22 mouse cellular contexts compared by ENCODE assay signal in genomic region chr2:71764525-71764924, GRCm38 (mm10). TPM values are rescaled to one million over a fixed set of nuclear protein-coding genes. Genes with fewer than 3 reads are reported as not detected.
DNase-seq lines count a peak whose midpoint lies in the region; ATAC-seq and TF ChIP-seq lines count a peak whose summit lies in the region.
"Had no signal": no experiment of that assay in that cellular context is flagged by ENCODE, and none has a peak within 500 bp of the region (broad histone marks: within the 10 kb centered on the region; RNA-seq: fewer than 3 reads in every experiment).

No protein-coding gene starts in this region.

- 78% methylated on average over 5 of the region's 5 CpGs for WGBS in heart, adult 2 months
- WGBS in heart, embryonic 12.5 days = 46% methylated on average over 5 of the region's 5 CpGs

- TF ChIP-seq EP300 in heart, adult 2 months (IDR thresholded peaks at IDR 0.05; ENCODE audit: insufficient read depth, low read depth, low read length) = no peak

- H3K4me2 ChIP-seq in heart, embryonic 12.5 days = no peak overlapping the region
- H3K4me2 ChIP-seq: embryonic facial prominence, embryonic 12.5 days; embryonic facial prominence, embryonic 15.5 days; forebrain, embryonic 12.5 days; forebrain, embryonic 15.5 days; heart, embryonic 13.5 days; hindbrain, embryonic 12.5 days; hindbrain, embryonic 15.5 days had no signal

- DNase-seq in frontal cortex, postnatal 14 days (ENCODE audit: low spot score in 2 of 2) = no peak
- DNase-seq in heart, adult 2 months = no peak
- no peak for DNase-seq in urinary bladder, postnatal 4 days (ENCODE audit: low spot score in 2 of 2)
- DNase-seq: adrenal gland, adult 8-10 months; adrenal gland, postnatal 25 days; cerebellum, adult 11 months; cerebellum, adult 2 months; cerebellum, adult 9-11 months; cerebellum, postnatal 25 days; gastrocnemius, postnatal 36 days had no signal

- H3K79me2 ChIP-seq in heart, adult 2 months (replicated peaks; ENCODE audit: control insufficient read depth, insufficient read depth, low read length) = no peaks in the 10 kb centered on the region

- H3K36me3 ChIP-seq in heart, adult 2 months (ENCODE audit: control insufficient read depth, insufficient read depth, low read length) = no peaks in the 10 kb centered on the region; the same call in none of the 2 replicates
- H3K36me3 ChIP-seq in heart, embryonic 12.5 days = no peaks in the 10 kb centered on the region
- H3K36me3 ChIP-seq: embryonic facial prominence, embryonic 12.5 days; embryonic facial prominence, embryonic 15.5 days; forebrain, embryonic 12.5 days; forebrain, embryonic 15.5 days; heart, embryonic 13.5 days; hindbrain, embryonic 12.5 days; hindbrain, embryonic 15.5 days had no signal

- peaks cover 10% of the 10 kb centered on the region for H3K4me1 ChIP-seq in heart, adult 2 months (ENCODE audit: control insufficient read depth, insufficient read depth, low read length)
- H3K4me1 ChIP-seq in heart, embryonic 12.5 days (replicated peaks) = peaks cover 21% of the 10 kb centered on the region
- peaks cover 14% of the 10 kb centered on the region for H3K4me1 ChIP-seq in bone marrow macrophage, adult 2 months (ENCODE audit: control insufficient read depth, insufficient read depth, low read length)
- H3K4me1 ChIP-seq: embryonic facial prominence, embryonic 12.5 days; forebrain, embryonic 12.5 days; forebrain, embryonic 15.5 days; hindbrain, embryonic 12.5 days; hindbrain, embryonic 15.5 days had no signal

- H3K4me3 ChIP-seq in heart, adult 2 months = no peak overlapping the region
- no peak overlapping the region for H3K4me3 ChIP-seq in heart, embryonic 12.5 days
- H3K4me3 ChIP-seq in bone marrow macrophage, adult 2 months (ENCODE audit: insufficient read depth, low read length) = no peak overlapping the region
- H3K4me3 ChIP-seq: embryonic facial prominence, embryonic 12.5 days; embryonic facial prominence, embryonic 15.5 days; forebrain, embryonic 12.5 days; forebrain, embryonic 15.5 days; heart, embryonic 13.5 days; hindbrain, embryonic 12.5 days; hindbrain, embryonic 15.5 days had no signal

- intact Hi-C loops in heart, adult 2 months (cut with DNase I) = loop anchor here (2.0 kb wide), 1 partner anchor 54 kb away; no protein-coding TSS in a partner anchor

- ATAC-seq in frontal cortex, adult (ENCODE audit: low TSS enrichment) = peak; percentile 67; the same call in 1 of the 2 replicates
- no peak for ATAC-seq in heart, embryonic 12.5 days (ENCODE audit: insufficient number of reproducible peaks, low FRiP score)
- ATAC-seq: activated CD4-positive, CD25-positive, alpha-beta regulatory T cell, adult 4 months; forebrain, embryonic 15.5 days; intestine, postnatal 0 days had no signal

- no peak for TF ChIP-seq POLR2A in heart, adult 2 months (IDR thresholded peaks at IDR 0.05; ENCODE audit: insufficient read depth, low read depth, low read length)
- TF ChIP-seq POLR2A in bone marrow macrophage, adult 2 months (IDR thresholded peaks at IDR 0.05; ENCODE audit: borderline replicate concordance, low read depth, low read length) = no peak

- TF ChIP-seq CTCF in heart, adult 2 months (IDR thresholded peaks at IDR 0.05) = no peak
- TF ChIP-seq CTCF in bone marrow macrophage, adult 2 months (IDR thresholded peaks at IDR 0.05; ENCODE audit: low read depth, low read length) = no peak

- H3K9me3 ChIP-seq in heart, embryonic 12.5 days (replicated peaks) = no peaks in the 10 kb centered on the region
- H3K9me3 ChIP-seq: embryonic facial prominence, embryonic 12.5 days; embryonic facial prominence, embryonic 15.5 days; forebrain, embryonic 12.5 days; forebrain, embryonic 15.5 days; heart, embryonic 13.5 days; hindbrain, embryonic 12.5 days; hindbrain, embryonic 15.5 days had no signal

- H3K9ac ChIP-seq in heart, adult 2 months (ENCODE audit: low read depth, low read length) = no peak overlapping the region
- no peak overlapping the region for H3K9ac ChIP-seq in heart, embryonic 12.5 days
- H3K9ac ChIP-seq: embryonic facial prominence, embryonic 12.5 days; embryonic facial prominence, embryonic 15.5 days; forebrain, embryonic 12.5 days; forebrain, embryonic 15.5 days; heart, embryonic 13.5 days; hindbrain, embryonic 12.5 days; hindbrain, embryonic 15.5 days had no signal

- H3K27me3 ChIP-seq in heart, adult 2 months (ENCODE audit: control insufficient read depth, insufficient read depth, low read length) = no peaks in the 10 kb centered on the region
- no peaks in the 10 kb centered on the region for H3K27me3 ChIP-seq in heart, embryonic 12.5 days (replicated peaks)
- H3K27me3 ChIP-seq: embryonic facial prominence, embryonic 12.5 days; embryonic facial prominence, embryonic 15.5 days; forebrain, embryonic 12.5 days; forebrain, embryonic 15.5 days; heart, embryonic 13.5 days; hindbrain, embryonic 12.5 days; hindbrain, embryonic 15.5 days had no signal

- peak overlapping the region; percentile 82 for H3K27ac ChIP-seq in heart, adult 2 months
- no peak overlapping the region for H3K27ac ChIP-seq in heart, embryonic 12.5 days (ENCODE audit: poor library complexity, severe bottlenecking)
- peak overlapping the region; percentile 34 for H3K27ac ChIP-seq in bone marrow macrophage, adult 2 months (ENCODE audit: insufficient read depth, low read depth, low read length)
- H3K27ac ChIP-seq: embryonic facial prominence, embryonic 12.5 days; embryonic facial prominence, embryonic 15.5 days; forebrain, embryonic 12.5 days; forebrain, embryonic 15.5 days; hindbrain, embryonic 12.5 days; hindbrain, embryonic 15.5 days had no signal

RNA-seq across cellular contexts. Expression of gene Itga6, which starts 19.1 kb away (rescaled TPM):
- 10 to 100 TPM; 45.3 to 65.8 TPM for total RNA-seq in heart, adult 2 months (2021)
- polyA plus RNA-seq in heart, adult 2 months (2012; rRNA removed) = 31.8 and 58.9 TPM in 2 replicates
- polyA plus RNA-seq in heart, embryonic 12.5 days (2016; fragmentation: Nextera tagmentation; extraction: Ambion mirVana) = 115 and 130 TPM in 2 replicates
- 144 and 160 TPM in 2 replicates for polyA plus RNA-seq in bone marrow macrophage, adult 2 months (2012; ENCODE audit: insufficient read depth, insufficient read length, missing spikeins)
